Mouse (Mus musculus) brain, embryonic 14.5 days (tissue): ENCODE results near the gene Tstd1. TPM values are rescaled to one million over a fixed set of nuclear protein-coding genes. Genes with fewer than 3 reads are reported as not detected.
A peak's percentile ranks its signal among the peaks of the same experiment; 100 is the strongest.

Experiments used
- DNase-seq: peaks from one replicate; pipeline ENCODE4 v3.0.0-alpha.2; 2011; ENCODE audit warnings: low read depth
- CTCF ChIP-seq: fragments of 200-500 bp; IDR thresholded peaks from 2 replicates; pipeline ENCODE4 v1.5.1; 2012; ENCODE audit warnings: inconsistent platforms, mild to moderate bottlenecking, moderate library complexity, borderline replicate concordance; ENCODE audit not compliant: insufficient read depth, insufficient read length; ENCODE audit errors: extremely low read depth
- POLR2A ChIP-seq: fragments of 200-500 bp; IDR thresholded peaks from 2 replicates; pipeline ENCODE4 v1.6.1; 2012; ENCODE audit warnings: mild to moderate bottlenecking, inconsistent platforms, borderline replicate concordance; ENCODE audit not compliant: poor library complexity, insufficient read depth, insufficient read length, severe bottlenecking; ENCODE audit errors: extremely low read depth
- polyA plus RNA-seq: library from polyadenylated mRNA; depleted of rRNA; stranded (reverse); fragments of >200 nt; gene quantifications from 2 replicates; pipeline ENCODE4 v1.2.3, GENCODE M21; 2012

Tstd1 gene
- polyA plus RNA-seq, 1 experiment, result 4.6 TPM

DNA sequence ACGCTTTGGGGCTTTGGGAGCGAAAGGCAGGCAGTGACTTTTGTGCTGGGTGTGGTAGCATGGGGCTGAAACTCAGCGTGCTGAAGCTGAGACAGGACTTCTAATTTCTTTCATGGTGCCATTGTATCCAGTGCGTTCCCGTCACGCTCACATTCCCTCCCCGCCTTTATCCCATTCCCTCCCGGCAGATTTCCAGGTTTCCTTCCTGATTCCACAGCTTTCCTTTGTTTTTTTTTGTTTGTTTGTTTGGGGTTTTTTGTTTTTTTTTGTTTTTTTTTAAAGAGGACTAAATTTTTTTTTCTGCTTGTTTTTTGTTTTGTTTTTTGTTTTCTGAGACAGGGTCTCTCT, 23.7 kb downstream of the Tstd1 start:
- no peak for DNase-seq
- TF ChIP-seq POLR2A (no peak), CTCF (no peak)

DNA sequence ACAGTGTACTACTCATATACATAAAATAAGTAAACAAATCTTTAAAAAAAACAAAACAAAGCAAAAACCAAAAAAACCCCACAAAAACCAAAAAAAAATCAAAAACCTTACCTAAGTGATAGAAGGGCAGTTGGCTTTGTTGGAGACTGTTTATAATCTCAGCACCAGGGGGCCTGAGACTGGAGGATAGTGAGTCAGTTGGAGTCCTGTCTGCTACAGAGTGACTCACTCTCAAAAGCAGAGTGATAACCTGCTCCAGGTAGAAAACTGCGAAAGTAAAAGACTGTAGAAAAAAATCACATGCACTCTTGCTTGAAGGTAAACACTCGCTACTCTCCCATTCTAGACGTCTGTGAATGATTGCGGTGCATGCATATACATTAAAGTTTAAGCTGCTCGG, 26.4 kb downstream of the Tstd1 start:
- TF ChIP-seq POLR2A (no peak), CTCF (no peak)

DNA sequence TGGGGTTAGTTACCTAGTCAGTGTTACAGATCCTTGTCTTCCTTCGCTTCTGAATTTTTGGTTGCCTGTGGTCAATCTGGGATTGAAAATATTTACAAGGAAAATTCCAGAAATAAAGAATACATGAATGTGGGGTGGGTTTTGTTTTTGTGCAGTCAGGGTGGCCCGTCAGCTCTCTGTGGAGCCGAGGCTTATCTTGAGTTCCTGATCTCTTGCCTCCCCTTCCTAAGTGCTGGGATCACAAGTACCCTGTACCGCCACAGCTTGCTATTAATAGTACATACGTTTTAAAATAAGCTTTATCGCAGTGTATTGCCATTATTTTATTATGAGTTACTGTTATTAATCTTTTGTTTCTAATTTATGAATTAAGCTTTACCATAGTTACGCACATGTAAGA, 28.2 kb downstream of the Tstd1 start:
- no peak for TF ChIP-seq POLR2A
- no peak for DNase-seq

More for the DNA sequence above, 26.4 kb downstream of the Tstd1 start:
- no peak for DNase-seq

DNA sequence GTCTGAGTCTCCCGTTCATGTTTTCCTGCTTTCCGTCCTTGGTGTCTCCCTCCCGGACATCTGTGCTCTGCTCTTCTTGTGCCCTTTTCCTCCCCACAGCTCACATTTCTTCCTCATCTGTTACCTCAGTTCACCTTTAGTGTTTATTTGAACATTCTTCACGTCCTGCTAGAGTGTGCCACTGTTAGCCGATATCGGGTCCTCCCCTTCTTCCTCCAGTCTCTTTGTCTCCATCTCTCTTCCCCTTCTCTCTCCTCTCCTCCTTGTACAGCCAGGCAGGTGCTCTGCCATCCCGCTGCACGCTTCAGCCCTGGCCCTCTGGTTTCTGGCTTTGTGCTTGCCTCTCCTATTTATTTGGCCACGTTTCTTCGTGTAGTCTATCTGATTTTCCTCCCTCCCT, 29.0 kb downstream of the Tstd1 start:
- no peak for TF ChIP-seq CTCF
- no peak for TF ChIP-seq POLR2A
- no peak for DNase-seq

DNA sequence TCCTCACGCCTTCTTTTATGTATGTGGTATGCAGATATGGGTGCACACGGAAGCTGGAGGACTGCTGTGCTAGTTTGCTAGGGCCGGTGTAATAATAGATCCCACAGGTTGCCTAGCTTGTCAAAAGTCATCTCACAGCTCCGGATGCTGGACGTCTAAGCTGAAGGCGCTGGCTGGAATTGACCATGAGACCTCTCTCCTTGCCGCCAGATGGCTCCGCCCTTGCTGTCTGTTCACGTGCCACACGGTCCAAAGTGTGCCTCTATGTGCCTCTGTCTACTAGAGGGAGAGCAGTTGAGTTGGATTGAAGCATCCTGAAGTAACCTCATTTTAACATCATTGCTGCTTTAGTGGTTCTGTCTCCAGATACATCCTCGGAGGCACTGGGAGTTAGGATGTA, 31.4 kb downstream of the Tstd1 start:
- no peak for DNase-seq
- TF ChIP-seq POLR2A, result no peak
- no peak for TF ChIP-seq CTCF

DNA sequence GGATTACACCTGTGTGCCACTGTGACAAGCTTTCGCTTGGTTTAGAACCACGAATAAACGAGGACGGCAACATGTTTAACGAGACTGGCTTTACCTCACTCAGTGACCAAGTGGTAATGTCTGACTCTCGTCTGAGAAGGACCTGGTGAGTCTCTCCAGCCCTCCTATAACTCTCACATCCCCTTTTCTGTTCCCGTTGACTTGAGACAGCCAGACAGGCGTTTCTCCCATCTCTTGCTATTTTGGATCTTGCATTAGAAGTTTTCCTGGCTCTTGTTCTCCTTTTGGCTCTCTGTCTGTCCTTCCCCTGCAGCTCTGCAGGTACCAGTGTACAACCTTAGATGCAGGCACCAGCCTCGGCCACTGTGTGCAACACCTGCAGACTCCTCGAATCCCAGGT, 32.3 kb downstream of the Tstd1 start:
- no peak for DNase-seq
- TF ChIP-seq POLR2A, result no peak
- no peak for TF ChIP-seq CTCF

DNA sequence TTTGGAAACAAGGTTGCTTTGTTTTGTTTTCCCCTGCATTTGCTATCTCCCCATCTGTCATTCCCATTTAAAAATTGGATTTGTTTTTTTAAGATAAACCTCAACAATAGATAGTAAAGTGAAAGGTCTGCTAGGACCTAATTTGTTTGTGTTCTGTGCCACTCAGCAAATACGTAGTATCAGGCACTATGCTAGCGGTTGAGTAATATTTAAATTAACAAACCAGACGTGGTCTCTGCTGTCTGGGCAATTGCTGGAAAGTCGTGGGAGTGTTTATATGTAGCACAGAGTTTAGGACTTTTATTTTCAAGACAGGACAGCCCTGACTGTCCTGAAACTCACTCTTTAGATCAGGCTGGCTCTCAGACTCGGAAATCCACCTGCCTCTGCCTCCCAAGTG, 33.9 kb downstream of the Tstd1 start:
- no peak for DNase-seq
- TF ChIP-seq CTCF (no peak), POLR2A (no peak)

DNA sequence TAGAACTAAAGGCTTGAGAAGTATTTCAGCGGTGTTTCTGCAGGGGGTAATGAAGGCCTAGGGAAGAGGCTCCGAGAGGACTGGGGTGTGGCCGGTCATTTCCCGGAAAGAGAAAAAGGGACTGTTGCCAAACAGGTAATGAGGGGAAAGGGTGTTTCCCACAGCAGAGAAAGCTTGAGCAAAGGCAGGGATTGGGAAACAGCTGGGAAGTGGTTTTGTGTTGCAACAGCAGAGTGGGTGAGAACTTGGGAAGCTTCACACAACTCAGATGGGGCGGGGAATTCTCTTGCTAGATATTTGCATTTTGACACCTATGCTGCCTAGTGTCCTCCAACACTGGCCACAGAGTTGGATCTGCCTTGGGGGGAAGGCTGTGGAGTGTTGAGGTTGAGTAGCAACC, 34.3 kb downstream of the Tstd1 start:
- no peak for DNase-seq
- TF ChIP-seq POLR2A (no peak), CTCF (no peak)

DNA sequence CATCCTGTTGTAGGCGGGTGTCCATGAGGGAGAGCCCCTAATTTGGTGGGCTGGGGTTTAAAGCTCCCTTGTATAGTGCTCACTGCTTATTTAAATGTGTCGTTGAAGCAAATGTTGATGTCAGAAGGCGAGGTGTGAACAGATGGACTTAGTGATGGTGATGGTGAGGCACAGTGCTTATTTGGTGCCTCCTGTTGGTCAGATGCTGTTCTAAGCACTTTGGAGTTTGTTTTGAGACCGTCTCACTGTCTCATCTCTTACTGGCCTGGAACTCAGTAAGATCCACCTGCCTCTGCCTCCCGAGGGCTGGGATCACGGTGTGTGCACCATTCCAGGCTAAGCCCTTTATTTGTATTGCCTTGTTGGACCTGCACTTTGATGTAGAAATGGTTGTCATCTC, 36.3 kb downstream of the Tstd1 start:
- no peak for DNase-seq
- no peak for TF ChIP-seq CTCF
- TF ChIP-seq POLR2A, result no peak

DNA sequence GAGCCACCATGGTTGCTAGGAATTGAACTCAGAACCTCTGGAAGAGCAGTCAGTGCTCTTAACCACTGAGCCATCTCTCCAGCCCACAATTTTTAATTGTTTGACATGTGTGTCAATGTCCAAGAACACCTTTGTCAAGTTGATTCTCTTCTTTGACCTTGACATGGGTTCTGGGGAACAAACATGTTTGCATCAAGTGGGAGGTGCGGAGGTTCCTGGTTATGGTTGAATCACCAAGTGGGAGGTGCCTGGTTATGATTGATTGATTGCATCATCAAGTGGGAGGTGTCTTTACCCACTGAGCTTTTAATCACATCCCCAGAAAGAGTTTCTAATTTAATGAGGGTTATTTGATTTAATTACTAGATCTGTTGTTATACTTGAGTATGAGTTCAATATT, 38.9 kb downstream of the Tstd1 start:
- DNase-seq, result no peak
- no peak for TF ChIP-seq POLR2A
- no peak for TF ChIP-seq CTCF

DNA sequence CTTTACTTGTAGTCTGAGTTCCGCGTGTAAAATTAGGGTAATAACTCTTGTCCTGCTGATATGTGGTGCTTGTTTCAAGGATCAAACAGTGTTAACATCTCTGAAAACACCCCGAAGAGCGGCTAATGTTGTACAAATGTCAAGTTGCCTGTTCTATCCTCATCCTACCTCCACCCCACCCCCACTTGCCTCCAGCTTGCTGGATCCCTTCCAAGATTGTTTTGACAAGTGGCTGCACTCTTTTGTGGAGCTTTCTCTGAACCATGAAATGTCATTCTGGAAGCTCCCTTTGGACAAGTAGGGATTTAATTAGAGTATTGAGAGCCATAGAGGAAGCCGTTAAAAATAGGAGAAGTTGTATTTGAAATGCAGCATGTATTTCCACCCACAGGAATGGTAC, 41.1 kb downstream of the Tstd1 start:
- TF ChIP-seq POLR2A, result no peak
- TF ChIP-seq CTCF, result no peak
- DNase-seq, result peak; percentile 86

DNA sequence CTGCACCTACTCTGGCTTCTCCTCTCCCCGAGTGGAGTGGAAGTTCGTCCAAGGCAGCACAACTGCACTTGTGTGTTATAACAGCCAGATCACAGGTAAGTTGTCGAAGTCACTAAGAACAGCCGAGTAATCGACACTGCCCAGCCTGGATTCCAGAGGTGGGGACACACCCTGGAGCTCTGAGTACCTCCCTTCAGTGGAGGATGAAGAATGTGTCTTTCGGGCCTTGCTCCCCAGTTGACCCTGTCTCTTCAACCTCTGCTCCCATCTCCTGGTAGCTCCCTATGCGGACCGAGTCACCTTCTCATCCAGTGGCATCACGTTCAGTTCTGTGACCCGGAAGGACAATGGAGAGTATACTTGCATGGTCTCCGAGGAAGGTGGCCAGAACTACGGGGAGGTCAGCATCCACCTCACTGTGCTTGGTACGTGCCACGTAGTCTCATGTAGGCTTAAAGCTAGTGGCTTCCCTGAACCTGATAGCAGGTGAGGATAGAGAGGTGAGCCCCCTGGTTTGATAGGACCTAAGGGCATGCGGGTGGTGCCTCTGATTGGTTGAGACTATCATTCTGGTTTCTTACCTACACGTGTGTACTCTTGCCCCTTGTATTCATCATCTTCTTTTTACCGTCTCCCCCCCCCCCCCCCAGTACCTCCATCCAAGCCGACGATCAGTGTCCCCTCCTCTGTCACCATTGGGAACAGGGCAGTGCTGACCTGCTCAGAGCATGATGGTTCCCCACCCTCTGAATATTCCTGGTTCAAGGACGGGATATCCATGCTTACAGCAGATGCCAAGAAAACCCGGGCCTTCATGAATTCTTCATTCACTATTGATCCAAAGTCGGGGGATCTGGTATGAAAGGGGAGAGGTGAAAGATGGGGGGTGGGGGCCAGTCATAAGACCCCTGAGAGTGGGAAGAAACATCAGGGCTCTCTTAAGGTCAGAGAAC, 42.2 kb downstream of the Tstd1 start:
- DNase-seq, result no peak
- TF ChIP-seq CTCF (no peak), POLR2A (no peak)

DNA sequence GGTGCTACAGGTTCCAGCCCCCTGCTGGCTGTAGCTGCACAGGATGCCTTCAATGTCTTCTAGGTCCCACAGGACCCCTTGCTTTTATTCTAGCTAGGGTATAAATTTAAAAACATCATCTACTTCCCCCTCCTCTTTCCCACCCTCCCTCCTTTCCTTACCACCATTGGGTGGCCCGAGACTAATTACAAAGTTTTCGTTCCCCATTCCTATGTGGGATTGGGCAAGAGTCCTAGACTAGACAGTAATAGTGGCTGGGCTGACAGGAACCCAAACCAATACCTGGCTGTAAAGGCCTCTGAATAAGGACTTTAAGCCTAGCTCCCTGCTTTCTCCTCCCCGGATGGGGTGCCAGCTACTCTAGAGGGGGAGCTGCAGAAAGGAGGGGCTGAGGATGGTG, 44.5 kb downstream of the Tstd1 start:
- TF ChIP-seq POLR2A (no peak), CTCF (no peak)
- DNase-seq, result no peak
